Mouse (Mus musculus) kidney, postnatal 4 days (tissue): ENCODE results near the gene Sfxn2.

Source experiments
- DNase-seq, 2 experiments: peaks; one replicate each; pipeline ENCODE4 v3.0.0; 2021; ENCODE audit warnings: mixed read lengths in 2 of 2

The Sfxn2 gene

GRCm38 (mm10) chr19:46572951-46573937 lies at the start of gene Sfxn2, which contains the start of gene Arl3:
TSS of gene Sfxn2 (plus strand) at chr19:46573365.
TSS of gene Arl3 (minus strand) at chr19:46573198.
- peak; percentile 95 to 98 for DNase-seq

GRCm38 (mm10) chr19:46523480-46524151 lies 49.5 kb upstream of the Sfxn2 start:
- peak; percentile 81 to 91 for DNase-seq

- no peak for DNase-seq
These were observed 49.0 kb upstream of the Sfxn2 start for GRCm38 (mm10) chr19:46524152-46524544.

- DNase-seq, result peak; percentile 75 to 86
These were observed 48.4 kb upstream of the Sfxn2 start for GRCm38 (mm10) chr19:46524601-46525321.

GRCm38 (mm10) chr19:46525691-46526631 lies 47.2 kb upstream of the Sfxn2 start:
- peak in 1 of 2 experiments; percentile 29 for DNase-seq

GRCm38 (mm10) chr19:46527632-46528528 lies 45.3 kb upstream of the Sfxn2 start:
- peak in 1 of 2 experiments; percentile 11 for DNase-seq

GRCm38 (mm10) chr19:46528529-46529213 lies 44.5 kb upstream of the Sfxn2 start:
- DNase-seq, result peak; percentile 85 to 93

- peak in 1 of 2 experiments; percentile 16 for DNase-seq
These were observed 43.3 kb upstream of the Sfxn2 start for GRCm38 (mm10) chr19:46529601-46530448.

- DNase-seq, result peak; percentile 43 to 59
These were observed 42.6 kb upstream of the Sfxn2 start for GRCm38 (mm10) chr19:46530449-46530990.

- peak; percentile 58 to 76 for DNase-seq
These were observed 41.8 kb upstream of the Sfxn2 start for GRCm38 (mm10) chr19:46531071-46532030.

- peak; percentile 77 to 85 for DNase-seq
These were observed 41.0 kb upstream of the Sfxn2 start for GRCm38 (mm10) chr19:46532031-46532688.

- no peak for DNase-seq
These were observed 40.1 kb upstream of the Sfxn2 start for GRCm38 (mm10) chr19:46533066-46533465.

GRCm38 (mm10) chr19:46533525-46533924 lies 39.6 kb upstream of the Sfxn2 start:
- no peak for DNase-seq

GRCm38 (mm10) chr19:46534542-46535098 lies 38.5 kb upstream of the Sfxn2 start:
- peak; percentile 14 to 41 for DNase-seq

- no peak for DNase-seq
These were observed 35.8 kb upstream of the Sfxn2 start for GRCm38 (mm10) chr19:46537357-46537756.

GRCm38 (mm10) chr19:46538213-46538612 lies 35.0 kb upstream of the Sfxn2 start:
- peak in 1 of 2 experiments; percentile 24 for DNase-seq
